Mouse (Mus musculus) erythroblast, adult 5-6 weeks (primary cell): Measurements from ENCODE around the gene Epb41l3. TPM values are rescaled to one million over a fixed set of nuclear protein-coding genes. Genes with fewer than 3 reads are reported as not detected.

ENCODE experiments used
- ATAC-seq: replicated peaks from 2 replicates; pipeline ENCODE4 v1.8.0; 2016; ENCODE audit warnings: moderate number of reproducible peaks, mild to moderate bottlenecking, moderate TSS enrichment, inconsistent platforms; ENCODE audit not compliant: poor library complexity, low FRiP score, severe bottlenecking
- total RNA-seq, 2 experiments: library from RNA; stranded (forward) in 1 of 2; stranded (reverse) in 1 of 2; fragments of 150-400 nt in 1 of 2; fragments of 200-764, 138-1000 nt in 1 of 2; gene quantifications; 2 replicates each; pipeline versions ENCODE4 v1.2.3 to v1.2.4; 2015 to 2017; ENCODE audit warnings: low replicate concordance in 2 of 2

Epb41l3 gene
- total RNA-seq (2015; ENCODE audit: low replicate concordance): 4.2 and 6.5 TPM in 2 replicates
- 3.6 and 3.9 TPM in 2 replicates for total RNA-seq (2017; ENCODE audit: low replicate concordance)

- ATAC-seq: no peak
Observed at GRCm38 (mm10) chr17:69075501-69076237, at the start of gene Epb41l3. TSS of gene Epb41l3 (plus strand) at chr17:69075683.

- ATAC-seq: no peak
Observed at GRCm38 (mm10) chr17:69038760-69039675, 36.5 kb upstream of the Epb41l3 start.

- no peak for ATAC-seq
Observed at GRCm38 (mm10) chr17:69041516-69041915, 34.0 kb upstream of the Epb41l3 start.

GRCm38 (mm10) chr17:69048826-69049225, 26.7 kb upstream of the Epb41l3 start:
- ATAC-seq: no peak

- ATAC-seq: no peak
Observed at GRCm38 (mm10) chr17:69054029-69054428, 21.5 kb upstream of the Epb41l3 start.

- ATAC-seq: no peak
Observed at GRCm38 (mm10) chr17:69059760-69060159, 15.7 kb upstream of the Epb41l3 start.

GRCm38 (mm10) chr17:69060388-69060787, 15.1 kb upstream of the Epb41l3 start:
- no peak for ATAC-seq

- no peak for ATAC-seq
Observed at GRCm38 (mm10) chr17:69061883-69062745, 13.4 kb upstream of the Epb41l3 start.

GRCm38 (mm10) chr17:69067937-69068739, 7.3 kb upstream of the Epb41l3 start:
- no peak for ATAC-seq

GRCm38 (mm10) chr17:69074095-69074494, 1.4 kb upstream of the Epb41l3 start:
- no peak for ATAC-seq

- no peak for ATAC-seq
Observed at GRCm38 (mm10) chr17:69076238-69076625, 749 bp downstream of the Epb41l3 start.

GRCm38 (mm10) chr17:69076747-69077543, 1.5 kb downstream of the Epb41l3 start:
- ATAC-seq: no peak

GRCm38 (mm10) chr17:69077544-69077920, 2.0 kb downstream of the Epb41l3 start:
- ATAC-seq: no peak

GRCm38 (mm10) chr17:69082316-69082715, 6.8 kb downstream of the Epb41l3 start:
- ATAC-seq: no peak

- no peak for ATAC-seq
Observed at GRCm38 (mm10) chr17:69091618-69092017, 16.1 kb downstream of the Epb41l3 start.

GRCm38 (mm10) chr17:69097068-69097467, 21.6 kb downstream of the Epb41l3 start:
- no peak for ATAC-seq

GRCm38 (mm10) chr17:69097955-69098354, 22.5 kb downstream of the Epb41l3 start:
- no peak for ATAC-seq

GRCm38 (mm10) chr17:69103326-69103725, 27.8 kb downstream of the Epb41l3 start:
- no peak for ATAC-seq
